Mouse (Mus musculus) bone marrow macrophage, adult 2 months (primary cell): ENCODE results near the gene Epn1.

Experiments used
- CTCF ChIP-seq: IDR thresholded peaks from 2 replicates; pipeline ENCODE4 v1.5.1; 2012; ENCODE audit warnings: low read depth, mild to moderate bottlenecking, low read length, moderate library complexity
- POLR2A ChIP-seq: IDR thresholded peaks from 2 replicates; pipeline ENCODE4 v1.6.1; 2012; ENCODE audit warnings: mild to moderate bottlenecking, low read depth, low read length, borderline replicate concordance

DNA sequence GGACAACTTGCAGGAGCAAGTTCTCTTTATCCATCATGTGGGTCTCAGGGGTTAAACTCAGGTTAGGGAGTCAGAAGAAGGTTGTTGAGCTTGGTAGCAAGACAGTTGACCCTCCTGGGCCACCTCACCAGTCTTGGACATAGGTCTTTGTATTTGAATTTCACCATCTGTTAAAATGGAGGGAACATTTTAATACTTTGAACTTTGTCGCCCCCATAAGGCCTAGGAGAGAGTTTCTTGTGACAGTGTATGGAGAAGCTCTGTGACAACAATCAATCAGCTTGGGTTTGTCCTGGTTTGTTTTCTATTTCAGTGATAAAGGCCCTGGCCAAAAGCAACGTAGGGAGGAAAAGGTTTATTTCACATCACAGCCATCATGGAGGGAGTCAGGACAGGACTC, 32.7 kb upstream of the Epn1 start:
- TF ChIP-seq POLR2A (no peak), CTCF (no peak)
